Mouse (Mus musculus) liver, postnatal 0 days (tissue): ENCODE measurements around the gene Pnma1.

Experiments used
- CTCF ChIP-seq: sonication (generic); IDR thresholded peaks from 2 replicates; pipeline ENCODE4 v1.5.1; 2016; ENCODE audit warnings: antibody characterized with exemption, low read depth
- EP300 ChIP-seq: IDR thresholded peaks from 2 replicates; pipeline ENCODE4 v1.6.1; 2016; ENCODE audit warnings: antibody characterized with exemption, low read depth, mild to moderate bottlenecking

DNA sequence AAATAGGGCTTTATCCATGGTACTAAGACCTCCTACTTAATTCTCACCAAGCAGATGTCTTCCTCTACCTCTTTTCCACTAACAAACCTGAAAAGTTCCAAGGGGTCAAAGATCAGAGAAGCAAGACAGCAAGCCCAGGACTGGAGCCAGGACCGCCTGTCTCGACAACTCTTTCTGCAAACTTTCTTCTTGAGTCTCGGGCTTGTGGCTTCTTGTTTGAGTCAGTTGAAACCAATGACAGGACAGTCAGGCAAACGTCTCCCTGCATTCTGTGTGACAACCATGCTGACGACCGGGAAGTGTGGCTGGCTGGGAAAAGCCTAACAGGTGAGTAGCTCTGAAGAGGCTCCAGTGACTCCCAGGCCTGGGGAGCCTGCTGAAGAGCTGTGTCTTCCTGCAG, 37.3 kb upstream of the Pnma1 start:
- no peak for TF ChIP-seq EP300
- no peak for TF ChIP-seq CTCF
